Mouse (Mus musculus) bone marrow, adult 2 months (tissue): ENCODE data around the gene Tln2.

Experiments used
- CTCF ChIP-seq: fragments of 200-500 bp; IDR thresholded peaks from 2 replicates; pipeline ENCODE4 v1.5.1; 2011; ENCODE audit warnings: low read length, control low read depth; ENCODE audit not compliant: control insufficient read depth, insufficient read depth
- POLR2A ChIP-seq: fragments of 200-500 bp; IDR thresholded peaks from 2 replicates; pipeline ENCODE4 v1.6.1; 2011; ENCODE audit warnings: low read depth, mild to moderate bottlenecking, control low read depth, low read length, borderline replicate concordance; ENCODE audit not compliant: control insufficient read depth

- TF ChIP-seq POLR2A (no peak), CTCF (no peak)
Measured at GRCm38 (mm10) chr9:67348983-67349382, 210.5 kb downstream of the Tln2 start.
